ENCODE assay signal across 9 mouse cellular contexts in the genomic region with DNA sequence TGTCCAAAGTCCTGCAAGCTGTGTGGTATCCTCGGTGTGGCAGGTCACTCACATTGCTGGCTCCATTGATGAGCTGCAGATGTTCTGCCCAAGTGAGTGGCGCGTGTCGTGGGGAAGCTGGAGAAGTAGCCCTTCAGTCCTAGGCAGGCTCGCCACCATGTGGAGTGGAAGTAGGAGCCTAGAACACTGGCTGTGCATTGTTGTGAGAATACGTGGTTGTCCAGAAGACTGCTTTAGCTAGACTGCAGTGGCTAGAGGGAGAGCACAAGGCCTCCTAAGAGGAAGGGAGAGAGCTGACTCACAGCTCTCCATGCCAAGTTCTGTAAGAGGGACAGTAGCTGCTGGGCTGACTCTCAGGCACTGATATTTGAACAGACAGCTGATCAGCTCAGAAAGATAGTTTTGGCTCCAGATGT.
A peak's percentile ranks its signal among the peaks of the same experiment; 100 is the strongest.
DNase-seq lines count a peak whose midpoint lies in the region; ATAC-seq and TF ChIP-seq lines count a peak whose summit lies in the region.
"Had no signal": no experiment of that assay in that cellular context is flagged by ENCODE, and none has a peak within 500 bp of the region (broad histone marks: within the 10 kb centered on the region; RNA-seq: fewer than 3 reads in every experiment).

No protein-coding gene starts in this region.

- H3K27ac ChIP-seq in gastrocnemius, adult 2 months = peak overlapping the region; percentile 94
- H3K27ac ChIP-seq in lung, embryonic 15.5 days = peak overlapping the region; percentile 21; the same call in 1 of the 2 replicates
- H3K27ac ChIP-seq in heart, postnatal 0 days (ENCODE audit: low read depth) = peak overlapping the region; percentile 73
- H3K27ac ChIP-seq in stomach, embryonic 15.5 days = peak overlapping the region; percentile 52; the same call in 1 of the 2 replicates
- H3K27ac ChIP-seq: forebrain, embryonic 15.5 days had no signal

- H3K9ac ChIP-seq in lung, embryonic 15.5 days = no peak overlapping the region
- H3K9ac ChIP-seq in heart, postnatal 0 days (replicated peaks; ENCODE audit: low read depth, low read length) = 0 out of 2 replicates have a peak overlapping the region, but pooled peaks have one; percentile 1
- H3K9ac ChIP-seq in stomach, embryonic 15.5 days = no peak overlapping the region
- H3K9ac ChIP-seq: forebrain, embryonic 15.5 days had no signal

- H3K36me3 ChIP-seq in lung, embryonic 15.5 days = peaks cover 21% of the 10 kb centered on the region; the same call in 1 of the 2 replicates
- H3K36me3 ChIP-seq in heart, postnatal 0 days (replicated peaks; ENCODE audit: control insufficient read depth, insufficient read depth, low read length) = peaks cover 27% of the 10 kb centered on the region
- H3K36me3 ChIP-seq in stomach, embryonic 15.5 days = peaks cover 7% of the 10 kb centered on the region
- H3K36me3 ChIP-seq: forebrain, embryonic 15.5 days had no signal

- TF ChIP-seq EP300 in heart, postnatal 0 days (IDR thresholded peaks at IDR 0.05; ENCODE audit: low read depth) = no peak

- no peak for TF ChIP-seq CTCF in gastrocnemius, adult 2 months (IDR thresholded peaks at IDR 0.05)
- 0 out of 2 replicates have a peak, but pooled peaks have one; percentile 14 for TF ChIP-seq CTCF in heart, postnatal 0 days (IDR thresholded peaks at IDR 0.05; ENCODE audit: low read depth)

- intact Hi-C loops in gastrocnemius, adult 2 months (cut with DNase I) = no loop called here

- H3K9me3 ChIP-seq in lung, embryonic 15.5 days = no peaks in the 10 kb centered on the region
- no peaks in the 10 kb centered on the region for H3K9me3 ChIP-seq in heart, postnatal 0 days (replicated peaks; ENCODE audit: control insufficient read depth, low read length)
- H3K9me3 ChIP-seq in stomach, embryonic 15.5 days = no peaks in the 10 kb centered on the region
- H3K9me3 ChIP-seq: forebrain, embryonic 15.5 days had no signal

- peak overlapping the region; percentile 36 for H3K4me3 ChIP-seq in gastrocnemius, adult 2 months
- H3K4me3 ChIP-seq in lung, embryonic 15.5 days = no peak overlapping the region
- H3K4me3 ChIP-seq in heart, postnatal 0 days (ENCODE audit: low read depth, low read length) = no peak overlapping the region
- H3K4me3 ChIP-seq in stomach, embryonic 15.5 days (replicated peaks) = no peak overlapping the region
- H3K4me3 ChIP-seq: forebrain, embryonic 15.5 days had no signal

- DNase-seq in gastrocnemius, adult 2 months = no peak
- no peak for DNase-seq in gastrocnemius, adult 8-10 months (ENCODE audit: low spot score in 2 of 2)
- no peak for DNase-seq in lung, postnatal 14 days
- peak; percentile 44 for DNase-seq in heart, postnatal 0 days (ENCODE audit: low spot score)
- no peak for DNase-seq in B cell, adult 2 months
- DNase-seq in layer of hippocampus, postnatal 10 days (ENCODE audit: low spot score in 2 of 2) = no peak

- 0 out of 2 replicates have a peak, but pooled peaks have one; percentile 33 for ATAC-seq in lung, embryonic 15.5 days (ENCODE audit: borderline replicate concordance, extremely low read depth, low FRiP score, low TSS enrichment)
- ATAC-seq in heart, postnatal 0 days (ENCODE audit: insufficient read depth, low read depth) = no peak
- ATAC-seq in stomach, embryonic 15.5 days (ENCODE audit: insufficient read depth, low FRiP score, low read depth) = no peak
- ATAC-seq: forebrain, embryonic 15.5 days had no signal

- H3K4me1 ChIP-seq in lung, embryonic 15.5 days = peaks cover 66% of the 10 kb centered on the region
- H3K4me1 ChIP-seq in heart, postnatal 0 days (ENCODE audit: control insufficient read depth, insufficient read depth) = peaks cover 77% of the 10 kb centered on the region
- peaks cover 38% of the 10 kb centered on the region for H3K4me1 ChIP-seq in stomach, embryonic 15.5 days

- WGBS in lung, embryonic 15.5 days = 66% methylated on average over 6 of the region's 6 CpGs
- WGBS in heart, postnatal 0 days = 41% methylated on average over 6 of the region's 6 CpGs
- 71% methylated on average over 6 of the region's 6 CpGs for WGBS in stomach, embryonic 15.5 days

- no peak overlapping the region for H3K4me2 ChIP-seq in lung, embryonic 15.5 days
- no peak overlapping the region for H3K4me2 ChIP-seq in heart, postnatal 0 days (ENCODE audit: low read depth, low read length)
- H3K4me2 ChIP-seq in stomach, embryonic 15.5 days = no peak overlapping the region
- H3K4me2 ChIP-seq: forebrain, embryonic 15.5 days had no signal

- no peaks in the 10 kb centered on the region for H3K27me3 ChIP-seq in lung, embryonic 15.5 days
- no peaks in the 10 kb centered on the region for H3K27me3 ChIP-seq in heart, postnatal 0 days (ENCODE audit: control insufficient read depth, insufficient read depth, low read length)
- H3K27me3 ChIP-seq in stomach, embryonic 15.5 days (replicated peaks) = no peaks in the 10 kb centered on the region
- H3K27me3 ChIP-seq: forebrain, embryonic 15.5 days had no signal

Comparison
In these comparisons a context has a peak if more than half of its experiments do, and no peak if none do; other contexts are left out.
1. H3K27ac ChIP-seq: peak in every context shown above with its lines; median percentile 94 in gastrocnemius, adult 2 months; 73 in heart, postnatal 0 days; 52 in stomach, embryonic 15.5 days; 21 in lung, embryonic 15.5 days.